Mouse (Mus musculus): ENCODE data around the gene Aen. TPM values are rescaled to one million over a fixed set of nuclear protein-coding genes. Genes with fewer than 3 reads are reported as not detected.

Aen gene
- polyA plus RNA-seq, 1 experiment from 2014 or later: 21.4 TPM

DNA sequence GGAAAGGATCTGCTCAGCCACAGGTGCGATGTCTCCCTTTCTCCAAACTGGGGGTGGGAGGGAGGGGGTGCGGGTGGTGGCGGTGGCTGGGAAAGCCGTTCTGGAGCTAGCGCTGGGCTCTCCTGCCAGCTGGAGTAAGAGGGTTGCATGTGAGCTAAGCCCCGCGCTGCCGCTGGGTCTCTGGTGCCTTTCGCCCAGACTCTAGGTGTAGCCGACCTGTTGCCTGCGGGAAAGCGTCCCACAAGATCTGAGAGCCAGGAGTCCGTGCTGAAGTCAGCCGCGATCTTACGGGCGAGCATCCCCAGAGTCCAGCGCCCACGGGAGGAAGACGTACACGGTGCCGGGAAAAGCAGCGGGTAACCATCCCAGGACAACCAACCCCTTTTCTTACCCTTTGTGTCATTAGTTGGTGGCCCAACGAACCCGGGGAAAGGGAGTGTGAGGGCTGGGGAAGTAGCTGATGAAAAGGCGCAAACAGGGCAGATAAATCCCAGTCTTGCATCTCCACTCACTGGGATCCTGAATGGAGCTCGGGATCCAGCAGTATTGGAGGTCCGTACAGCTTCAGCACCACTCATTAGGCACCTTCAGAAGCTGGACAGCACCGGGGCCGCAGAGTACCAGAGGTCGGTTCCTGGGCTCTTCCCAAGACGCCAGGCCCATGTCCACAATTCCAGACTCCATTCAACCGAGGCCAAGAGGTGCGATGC, 12.5 kb upstream of the Aen start:
- no peak overlapping the region for H3K4me3 ChIP-seq (ENCODE audit: inconsistent target)
- H3K79me2 ChIP-seq (ENCODE audit: inconsistent target): no peaks in the 10 kb centered on the region
- H3K36me3 ChIP-seq (ENCODE audit: inconsistent target): no peaks in the 10 kb centered on the region
- no peak overlapping the region for H3K27ac ChIP-seq
- 7% methylated on average over 34 of the region's 34 CpGs for WGBS (ENCODE audit: missing documents)

GRCm38 (mm10) chr7:78883726-78884060, 12.0 kb upstream of the Aen start:
- H3K79me2 ChIP-seq (ENCODE audit: inconsistent target): no peaks in the 10 kb centered on the region
- H3K4me3 ChIP-seq (ENCODE audit: inconsistent target): no peak overlapping the region
- H3K36me3 ChIP-seq (ENCODE audit: inconsistent target): no peaks in the 10 kb centered on the region
- 20% methylated on average over 4 of the region's 8 CpGs for WGBS (ENCODE audit: missing documents)
- no peak overlapping the region for H3K27ac ChIP-seq

DNA sequence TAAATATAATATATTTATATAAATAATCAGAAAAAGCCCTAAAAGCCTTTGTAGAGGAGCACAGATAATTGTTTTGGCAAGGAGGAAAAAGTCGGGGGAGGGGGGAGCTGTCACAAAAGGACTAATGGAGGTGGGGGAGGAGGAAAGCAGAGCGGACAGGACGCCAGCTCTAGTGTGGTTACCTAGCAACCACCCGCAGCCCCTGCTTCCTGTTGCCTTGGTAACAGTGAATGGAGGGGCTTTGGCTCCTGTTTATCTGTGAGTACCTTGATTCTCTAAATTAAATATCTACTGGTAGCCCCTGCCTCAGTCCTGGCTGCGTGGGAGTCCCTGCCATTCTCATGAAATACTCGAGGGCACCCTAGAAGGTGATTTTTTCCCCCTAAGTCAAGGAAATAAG, 11.5 kb upstream of the Aen start:
- Histone ChIP-seq H3K4me3 (ENCODE audit: inconsistent target) (no peak overlapping the region), H3K36me3 (ENCODE audit: inconsistent target) (no peaks in the 10 kb centered on the region), H3K27ac (no peak overlapping the region), H3K79me2 (ENCODE audit: inconsistent target) (no peaks in the 10 kb centered on the region)
- 13% methylated on average over 6 of the region's 6 CpGs for WGBS (ENCODE audit: missing documents)

GRCm38 (mm10) chr7:78885404-78885803, 10.2 kb upstream of the Aen start:
- WGBS (ENCODE audit: missing documents): 85% methylated on average over 4 of the region's 5 CpGs

GRCm38 (mm10) chr7:78886496-78886895, 9.2 kb upstream of the Aen start:
- H3K79me2 ChIP-seq (ENCODE audit: inconsistent target): no peaks in the 10 kb centered on the region
- no peak overlapping the region for H3K27ac ChIP-seq
- no peak overlapping the region for H3K4me3 ChIP-seq (ENCODE audit: inconsistent target)
- 87% methylated on average over 4 of the region's 4 CpGs for WGBS (ENCODE audit: missing documents)
- H3K36me3 ChIP-seq (ENCODE audit: inconsistent target): no peaks in the 10 kb centered on the region

More at GRCm38 (mm10) chr7:78885404-78885803, 10.2 kb upstream of the Aen start:
- H3K27ac ChIP-seq: no peak overlapping the region
- H3K79me2 ChIP-seq (ENCODE audit: inconsistent target): no peaks in the 10 kb centered on the region
- no peak overlapping the region for H3K4me3 ChIP-seq (ENCODE audit: inconsistent target)
- H3K36me3 ChIP-seq (ENCODE audit: inconsistent target): no peaks in the 10 kb centered on the region

- Histone ChIP-seq H3K27ac (no peak overlapping the region), H3K4me3 (ENCODE audit: inconsistent target) (no peak overlapping the region), H3K36me3 (ENCODE audit: inconsistent target) (no peaks in the 10 kb centered on the region), H3K79me2 (ENCODE audit: inconsistent target) (no peaks in the 10 kb centered on the region)
- WGBS (ENCODE audit: missing documents): 71% methylated on average over 9 of the region's 9 CpGs
Observed at GRCm38 (mm10) chr7:78887431-78887842, 8.2 kb upstream of the Aen start.

DNA sequence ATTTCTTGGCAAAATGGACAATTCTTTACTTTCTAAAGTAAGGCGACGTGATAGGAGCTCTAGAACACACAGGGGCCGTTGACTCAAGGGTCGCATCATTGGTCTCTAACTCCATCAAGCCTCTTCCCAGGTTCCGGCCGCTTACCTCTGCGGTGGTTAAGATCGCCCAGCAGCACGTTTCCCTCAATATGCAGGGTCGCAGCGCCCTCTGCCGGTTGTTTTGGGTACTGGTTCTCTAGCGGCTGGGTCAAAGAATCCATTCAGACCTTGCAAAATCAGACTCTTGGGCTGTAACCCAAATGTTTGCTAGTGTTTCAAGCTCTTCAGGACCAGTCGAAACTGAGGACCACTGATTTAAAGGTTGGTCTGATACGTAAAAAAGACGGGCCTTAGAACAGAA, 5.0 kb upstream of the Aen start:
- H3K27ac ChIP-seq: no peak overlapping the region
- no peak overlapping the region for H3K4me3 ChIP-seq (ENCODE audit: inconsistent target)
- no peaks in the 10 kb centered on the region for H3K36me3 ChIP-seq (ENCODE audit: inconsistent target)
- 4% methylated on average over 16 of the region's 16 CpGs for WGBS (ENCODE audit: missing documents)
- no peaks in the 10 kb centered on the region for H3K79me2 ChIP-seq (ENCODE audit: inconsistent target)

DNA sequence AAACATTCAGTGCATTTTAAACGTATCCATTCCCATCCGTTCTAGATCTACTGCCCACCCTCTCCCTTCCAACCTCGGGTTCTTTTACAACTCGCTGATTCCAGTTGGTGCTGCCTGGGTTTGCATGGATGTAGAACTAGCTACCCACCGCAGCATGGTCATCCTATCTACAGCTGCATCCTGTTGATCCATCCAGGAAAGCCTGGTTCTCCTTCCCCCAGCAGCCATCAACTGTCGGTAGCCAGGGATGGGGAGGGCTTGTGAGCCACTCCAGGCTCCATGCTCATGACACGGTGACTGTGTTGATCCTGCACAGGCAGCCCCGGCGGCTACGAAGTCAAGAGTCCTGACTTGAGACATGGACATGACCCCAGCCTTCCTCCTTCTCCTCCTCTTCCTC, 1.7 kb upstream of the Aen start:
- H3K36me3 ChIP-seq (ENCODE audit: inconsistent target): no peaks in the 10 kb centered on the region
- 85% methylated on average over 10 of the region's 10 CpGs for WGBS (ENCODE audit: missing documents)
- H3K27ac ChIP-seq: no peak overlapping the region
- no peak overlapping the region for H3K4me3 ChIP-seq (ENCODE audit: inconsistent target)
- H3K79me2 ChIP-seq (ENCODE audit: inconsistent target): peaks cover 30% of the 10 kb centered on the region

DNA sequence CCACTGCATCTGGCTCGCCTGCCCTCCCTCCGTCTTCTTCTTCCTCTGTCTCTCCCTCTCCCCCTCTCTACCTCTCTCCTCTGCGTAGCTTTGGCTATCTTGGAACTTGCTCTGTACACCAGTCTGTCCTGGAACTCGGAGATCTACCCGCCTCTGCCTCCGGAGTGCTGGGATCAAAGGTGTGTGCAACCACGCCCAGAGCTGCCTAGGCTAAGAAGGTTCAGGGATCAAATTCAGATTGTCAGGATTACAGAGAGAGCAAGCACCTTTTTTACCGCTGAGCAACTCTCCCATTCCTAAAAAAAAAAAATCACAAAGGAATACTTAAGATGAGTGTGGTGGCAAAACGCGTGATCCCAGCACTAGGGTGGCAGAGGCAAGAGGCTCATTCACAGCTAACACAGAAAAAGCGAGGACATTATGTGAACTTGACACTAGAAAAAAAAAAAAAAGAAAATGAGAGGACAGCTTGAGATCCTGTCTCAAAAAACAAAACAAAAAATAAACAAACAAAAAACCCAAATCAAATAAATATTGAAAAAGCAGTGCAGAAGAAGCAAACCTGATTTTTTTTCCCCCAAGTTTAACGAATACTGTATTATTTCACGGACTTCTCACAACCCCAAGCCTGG, 517 bp upstream of the Aen start:
- WGBS (ENCODE audit: missing documents): 65% methylated on average over 12 of the region's 13 CpGs

GRCm38 (mm10) chr7:78897567-78897966, 1.9 kb downstream of the Aen start:
- H3K79me2 ChIP-seq (ENCODE audit: inconsistent target): peaks cover 30% of the 10 kb centered on the region
- H3K36me3 ChIP-seq (ENCODE audit: inconsistent target): peaks cover 6% of the 10 kb centered on the region
- no peak overlapping the region for H3K4me3 ChIP-seq (ENCODE audit: inconsistent target)
- 92% methylated on average over 3 of the region's 3 CpGs for WGBS (ENCODE audit: missing documents)
- H3K27ac ChIP-seq: no peak overlapping the region

More for the DNA sequence above, 517 bp upstream of the Aen start:
- Histone ChIP-seq H3K27ac (0 out of 2 replicates have a peak overlapping the region, but pooled peaks have one; percentile 10), H3K4me3 (ENCODE audit: inconsistent target) (peak overlapping the region; percentile 88), H3K79me2 (ENCODE audit: inconsistent target) (peaks cover 30% of the 10 kb centered on the region), H3K36me3 (ENCODE audit: inconsistent target) (no peaks in the 10 kb centered on the region)

- WGBS (ENCODE audit: missing documents): 79% methylated on average over 6 of the region's 6 CpGs
- Histone ChIP-seq H3K79me2 (ENCODE audit: inconsistent target) (peaks cover 6% of the 10 kb centered on the region), H3K36me3 (ENCODE audit: inconsistent target) (peaks cover 45% of the 10 kb centered on the region), H3K27ac (no peak overlapping the region), H3K4me3 (ENCODE audit: inconsistent target) (no peak overlapping the region)
Observed at GRCm38 (mm10) chr7:78903174-78903870, 7.7 kb downstream of the Aen start.

DNA sequence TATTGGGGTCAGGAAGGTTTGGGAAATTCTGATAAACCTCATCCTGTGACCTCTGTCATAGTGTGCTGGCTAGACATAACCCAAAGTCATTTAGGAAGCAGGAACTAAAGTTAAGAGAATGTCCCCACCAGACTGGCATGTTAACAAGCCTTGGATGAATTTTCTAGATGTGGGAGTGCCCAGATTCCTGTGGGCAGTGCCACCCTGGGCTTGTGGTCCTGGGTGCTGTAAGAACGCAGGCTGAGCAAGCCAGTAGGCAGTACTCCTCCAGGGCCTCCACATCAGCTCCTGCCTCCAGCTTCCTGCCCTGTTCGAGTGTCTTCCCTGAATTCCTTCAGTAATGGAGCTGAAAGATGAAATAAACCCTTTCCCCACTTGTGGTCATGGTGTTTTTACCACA, 8.5 kb downstream of the Aen start:
- peaks cover 45% of the 10 kb centered on the region for H3K36me3 ChIP-seq (ENCODE audit: inconsistent target)
- no peak overlapping the region for H3K4me3 ChIP-seq (ENCODE audit: inconsistent target)
- H3K27ac ChIP-seq: no peak overlapping the region
- no peaks in the 10 kb centered on the region for H3K79me2 ChIP-seq (ENCODE audit: inconsistent target)
- WGBS (ENCODE audit: missing documents): 88% methylated on average over 2 of the region's 2 CpGs

DNA sequence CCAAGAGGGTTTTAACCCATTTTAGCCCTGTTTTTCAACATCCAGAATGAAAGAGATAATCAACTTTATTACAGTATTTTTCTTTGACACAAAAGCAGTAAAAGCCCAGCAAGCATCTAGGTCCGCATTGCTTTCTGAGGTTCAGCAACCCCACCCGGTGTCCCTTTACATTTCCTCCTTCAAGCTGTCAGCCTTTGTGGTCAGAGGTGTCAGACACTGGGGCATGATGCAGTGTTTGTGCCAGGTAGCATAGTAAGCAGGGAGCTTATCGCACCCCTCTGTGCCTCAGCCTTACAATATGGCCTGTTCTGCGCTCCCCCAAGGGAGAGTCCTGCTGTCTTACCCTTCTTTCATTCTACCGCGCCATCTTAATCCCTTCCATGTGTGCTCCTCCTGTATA, 13.4 kb downstream of the Aen start:
- H3K36me3 ChIP-seq (ENCODE audit: inconsistent target): peaks cover 33% of the 10 kb centered on the region; the same call in 1 of the 2 replicates
- H3K79me2 ChIP-seq (ENCODE audit: inconsistent target): peaks cover 1% of the 10 kb centered on the region; the same call in 1 of the 2 replicates
- H3K27ac ChIP-seq: no peak overlapping the region
- H3K4me3 ChIP-seq (ENCODE audit: inconsistent target): no peak overlapping the region
- WGBS (ENCODE audit: missing documents): 87% methylated on average over 6 of the region's 6 CpGs

DNA sequence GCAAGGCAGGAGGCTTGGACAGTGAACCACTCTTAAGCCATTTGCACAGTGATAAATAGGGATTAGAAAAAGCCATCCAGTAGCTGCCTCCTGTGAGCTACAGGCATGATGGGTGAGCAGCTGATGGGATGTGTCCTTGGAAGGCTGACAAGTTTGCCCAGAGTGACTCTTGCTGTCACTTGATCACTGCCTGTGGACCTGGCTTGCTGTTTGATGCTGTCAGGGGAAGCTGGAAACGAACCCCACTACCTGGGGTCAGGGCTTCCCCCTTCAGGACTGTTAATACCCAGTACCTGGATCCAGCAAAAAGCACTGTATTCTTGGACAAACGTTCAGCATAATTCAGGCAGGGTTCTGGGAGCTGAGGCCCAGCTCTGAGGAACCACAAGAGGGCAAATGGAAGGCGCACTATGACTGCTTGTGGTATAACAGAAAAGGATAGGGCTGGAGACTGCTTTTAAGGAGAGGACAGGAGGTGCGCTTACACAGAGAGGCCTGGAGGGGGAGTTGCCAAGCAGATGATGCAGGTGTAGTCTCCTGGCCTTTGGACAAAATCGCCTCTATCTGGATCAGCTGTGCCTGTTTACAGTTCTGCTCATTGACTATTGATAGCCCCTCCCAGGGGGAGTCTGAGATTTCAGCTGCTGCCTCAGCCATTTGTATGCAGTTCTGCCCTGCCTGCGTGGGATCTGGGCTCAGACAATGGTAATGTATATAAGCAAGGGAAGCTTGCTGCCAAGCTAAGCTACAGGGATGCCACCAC, 14.9 kb downstream of the Aen start:
- Histone ChIP-seq H3K36me3 (ENCODE audit: inconsistent target) (peaks cover 22% of the 10 kb centered on the region; the same call in 1 of the 2 replicates), H3K27ac (no peak overlapping the region), H3K4me3 (ENCODE audit: inconsistent target) (no peak overlapping the region), H3K79me2 (ENCODE audit: inconsistent target) (peaks cover 10% of the 10 kb centered on the region; the same call in 1 of the 2 replicates)
- WGBS (ENCODE audit: missing documents): 81% methylated on average over 6 of the region's 6 CpGs
